Mouse (Mus musculus) ES-E14 (cell line): ENCODE results near the gene Ptms.

Experiments
- HCFC1 ChIP-seq: IDR thresholded peaks from 2 replicates; pipeline ENCODE4 v1.6.1; 2012; ENCODE audit warnings: low read length, inconsistent platforms, borderline replicate concordance; ENCODE audit not compliant: insufficient read depth
- MAFK ChIP-seq: IDR thresholded peaks from 2 replicates; pipeline ENCODE4 v1.6.1; 2014; ENCODE audit warnings: mild to moderate bottlenecking, low read depth, low read length, inconsistent platforms; ENCODE audit not compliant: insufficient read depth
- ZNF384 ChIP-seq: IDR thresholded peaks from 2 replicates; pipeline ENCODE4 v1.6.1; 2012; ENCODE audit warnings: low read depth, low read length, inconsistent platforms

DNA sequence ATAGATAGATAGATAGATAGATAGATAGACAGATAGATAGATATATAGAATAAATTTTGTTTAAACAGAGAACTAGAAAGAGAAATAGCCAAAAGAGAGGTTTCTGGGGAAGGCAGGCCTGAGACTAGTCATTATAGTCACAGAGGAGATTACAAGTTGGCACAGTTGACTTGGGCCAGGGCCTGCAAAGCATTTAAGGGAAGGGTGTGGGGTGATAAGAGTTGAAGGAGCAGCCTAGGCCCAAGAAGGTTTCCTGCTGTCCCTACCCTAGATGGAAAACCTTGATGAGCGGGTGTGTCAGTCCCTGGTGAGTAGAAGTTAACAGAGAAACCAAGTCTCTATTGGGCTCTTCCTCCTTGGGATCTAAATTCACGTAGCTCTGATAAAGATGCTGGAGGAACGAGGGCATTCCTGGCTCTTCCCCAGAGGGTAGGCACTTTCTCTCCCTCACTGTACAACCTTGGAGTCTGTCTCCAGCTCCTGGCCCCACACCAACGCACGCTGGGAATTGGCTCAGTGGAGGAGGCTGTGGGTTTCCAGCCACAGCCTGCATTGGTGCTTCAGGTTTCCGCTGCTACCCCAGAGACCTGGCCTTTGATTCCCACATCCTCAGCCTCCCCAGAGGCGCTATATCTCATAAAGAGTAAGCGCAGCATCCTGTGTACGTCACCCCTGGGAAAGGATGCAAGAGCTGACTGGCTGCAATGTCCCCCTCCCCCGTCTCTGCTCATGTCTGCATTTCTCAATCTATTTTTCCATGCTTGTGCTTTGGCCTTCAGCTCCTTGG is 35.0 kb downstream of the Ptms start:
- TF ChIP-seq MAFK = no peak
- no peak for TF ChIP-seq ZNF384
- TF ChIP-seq HCFC1 = no peak
